Mouse (Mus musculus): Measurements from ENCODE around the gene 4930564D02Rik.

4930564D02Rik gene

DNA sequence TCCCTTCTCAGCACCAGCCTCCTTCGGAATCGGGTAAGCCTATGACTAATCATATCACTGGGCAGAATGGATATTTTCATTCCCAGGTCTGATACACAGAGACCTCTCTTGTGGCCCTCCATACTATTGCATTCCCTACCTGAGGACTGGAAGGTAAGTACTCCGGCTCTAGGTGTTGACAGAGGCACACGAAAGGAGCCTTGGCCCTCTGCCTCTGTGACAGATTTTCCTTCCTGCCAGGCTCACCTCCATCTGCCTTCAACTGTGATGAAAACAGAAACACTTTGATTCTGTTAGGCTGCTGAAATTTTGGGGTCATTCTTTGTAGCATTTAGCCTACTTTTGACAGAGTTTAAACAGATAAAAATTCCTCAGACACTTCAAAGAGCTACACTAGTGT lies 47.2 kb downstream of the 4930564D02Rik start:
- no peak for DNase-seq (ENCODE audit: low spot score)

DNA sequence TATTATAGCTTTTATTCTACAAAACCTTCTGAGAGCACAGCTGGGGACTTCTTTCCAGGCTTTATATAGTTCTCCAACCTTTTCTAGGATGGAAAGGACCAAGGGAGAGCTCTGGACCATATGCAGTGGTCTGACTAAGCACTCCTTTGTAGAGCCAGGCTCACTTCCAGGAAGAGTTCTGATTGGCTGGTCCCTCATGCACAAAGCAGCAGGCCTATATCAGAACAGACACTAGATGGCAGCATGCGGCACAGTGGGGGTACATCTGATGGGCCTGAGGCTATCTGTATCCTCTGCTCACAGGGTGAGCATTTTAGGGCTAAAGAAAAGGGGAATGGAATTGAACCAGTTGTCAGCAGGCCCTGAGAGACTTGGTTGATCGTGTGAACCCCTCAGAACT lies 47.6 kb downstream of the 4930564D02Rik start:
- peak; percentile 70 for DNase-seq (ENCODE audit: low spot score)

DNA sequence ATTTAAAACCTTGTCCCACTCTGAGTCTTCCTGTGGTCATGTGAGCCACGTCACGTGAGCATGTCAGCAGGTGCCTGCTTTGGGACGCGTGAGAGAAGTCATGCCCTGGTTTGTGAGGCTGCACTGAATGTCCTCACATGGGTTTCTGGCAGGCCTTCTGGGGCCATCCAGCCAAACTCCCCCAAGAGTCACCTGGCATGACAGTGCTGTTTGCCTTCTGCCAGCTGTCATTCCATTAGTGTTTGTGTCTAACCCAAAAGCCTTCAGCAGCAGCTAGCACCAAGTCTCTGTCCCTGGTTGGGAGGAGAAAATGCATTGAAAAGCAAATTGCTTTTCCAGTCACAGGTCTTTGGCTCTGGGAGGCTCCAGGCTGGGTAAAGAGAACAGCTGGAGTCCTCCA lies 50.0 kb downstream of the 4930564D02Rik start:
- no peak for DNase-seq (ENCODE audit: low spot score)

DNA sequence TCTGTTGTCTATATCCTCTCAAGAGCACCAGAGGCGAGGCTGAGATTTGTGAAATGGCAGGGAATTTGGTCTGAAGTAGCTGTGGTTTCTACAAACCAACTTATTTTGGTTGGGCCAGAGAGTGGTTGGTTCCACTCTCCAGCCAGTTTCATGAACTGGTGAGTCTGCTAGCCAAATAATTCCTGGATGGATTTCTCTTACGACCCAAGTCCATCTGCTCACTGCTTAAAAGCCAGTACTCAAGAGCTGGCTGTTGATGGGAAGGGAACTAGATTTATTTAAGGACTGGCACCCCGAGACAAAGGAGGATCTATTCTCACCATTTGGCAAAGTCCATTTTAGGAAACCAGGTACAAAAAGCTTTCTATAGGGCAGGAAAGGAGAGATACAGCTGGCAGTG lies 57.1 kb downstream of the 4930564D02Rik start:
- no peak for DNase-seq (ENCODE audit: low spot score)

DNA sequence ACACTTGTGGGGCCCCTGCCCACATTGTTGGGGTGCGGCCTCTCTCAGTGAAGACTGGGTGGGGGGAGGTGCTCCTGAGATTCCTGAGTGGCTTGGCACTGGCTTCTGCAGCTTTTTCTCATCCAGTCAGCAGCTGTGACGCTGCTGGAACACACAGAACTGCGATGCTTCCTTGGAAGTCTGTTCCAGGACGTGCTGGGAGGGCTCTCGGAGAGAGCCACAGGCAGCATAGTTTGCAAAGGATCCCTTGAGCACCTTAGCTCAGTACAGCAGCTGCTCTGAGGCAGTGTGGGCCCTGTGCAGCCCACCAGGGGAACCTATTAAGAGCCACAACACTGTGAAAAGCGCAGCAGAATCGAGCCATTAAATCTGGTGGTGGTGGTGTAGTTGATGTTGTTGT lies 61.2 kb downstream of the 4930564D02Rik start:
- DNase-seq (ENCODE audit: low spot score), result no peak

All from ovary, postnatal 14 days (tissue).